Mouse (Mus musculus) stomach, embryonic 15.5 days (tissue): ENCODE results near the gene Rab19. TPM values are rescaled to one million over a fixed set of nuclear protein-coding genes. Genes with fewer than 3 reads are reported as not detected.
A peak's percentile ranks its signal among the peaks of the same experiment; 100 is the strongest.
"Not testable (repeated sequence)": the region's sequence is repeated elsewhere in the genome, so short reads cannot be mapped to it uniquely, and the experiment has no call there.

ENCODE experiments used
- ATAC-seq: fragments of 200-750 bp; cut with Nextera tagmentation; 2 replicates; pipeline ENCODE4 v1.8.0; 2017; ENCODE audit warnings: low read depth, moderate number of reproducible peaks, moderate TSS enrichment; ENCODE audit not compliant: insufficient read depth, low FRiP score
- H3K27ac ChIP-seq: fragments of 300-500 bp; sonication (generic); 2 replicates; pipeline ENCODE4 v1.5.1; 2015; ENCODE audit warnings: mild to moderate bottlenecking, inconsistent platforms
- H3K27me3 ChIP-seq: fragments of 300-500 bp; sonication (generic); replicated peaks from 2 replicates; pipeline ENCODE4 v1.6.1; 2015; ENCODE audit warnings: inconsistent platforms
- H3K36me3 ChIP-seq: fragments of 300-500 bp; sonication (generic); 2 replicates; pipeline ENCODE4 v1.6.1; 2015; ENCODE audit warnings: inconsistent platforms
- H3K4me1 ChIP-seq: fragments of 300-500 bp; sonication (generic); 2 replicates; pipeline ENCODE4 v1.6.1; 2015; ENCODE audit warnings: inconsistent platforms
- H3K4me2 ChIP-seq: fragments of 300-500 bp; sonication (generic); 2 replicates; pipeline ENCODE4 v1.6.1; 2015; ENCODE audit warnings: mild to moderate bottlenecking, inconsistent platforms
- H3K4me3 ChIP-seq: fragments of 300-500 bp; sonication (generic); replicated peaks from 2 replicates; pipeline ENCODE4 v1.5.1; 2015; ENCODE audit warnings: inconsistent platforms
- H3K9ac ChIP-seq: fragments of 300-500 bp; sonication (generic); 2 replicates; pipeline ENCODE4 v1.6.1; 2015; ENCODE audit warnings: inconsistent platforms
- H3K9me3 ChIP-seq: fragments of 300-500 bp; sonication (generic); 2 replicates; pipeline ENCODE4 v1.6.1; 2016; ENCODE audit warnings: inconsistent platforms
- WGBS: fragments of 180-500 bp; shearing (Covaris S2); methylation state at CpG from one replicate; pipeline ENCODE4 v1.1.7; 2015; 5-methylcytosine and 5-hydroxymethylcytosine counted together
- polyA plus RNA-seq: library from polyadenylated mRNA; unstranded; fragments of >200 nt; fragmentation: Nextera tagmentation; extraction: Ambion mirVana; gene quantifications from 2 replicates; pipeline ENCODE4 v1.2.1, GENCODE M21; 2015

Gene Rab19
- polyA plus RNA-seq, 1 experiment from 2014 or later: 4.8 TPM

DNA sequence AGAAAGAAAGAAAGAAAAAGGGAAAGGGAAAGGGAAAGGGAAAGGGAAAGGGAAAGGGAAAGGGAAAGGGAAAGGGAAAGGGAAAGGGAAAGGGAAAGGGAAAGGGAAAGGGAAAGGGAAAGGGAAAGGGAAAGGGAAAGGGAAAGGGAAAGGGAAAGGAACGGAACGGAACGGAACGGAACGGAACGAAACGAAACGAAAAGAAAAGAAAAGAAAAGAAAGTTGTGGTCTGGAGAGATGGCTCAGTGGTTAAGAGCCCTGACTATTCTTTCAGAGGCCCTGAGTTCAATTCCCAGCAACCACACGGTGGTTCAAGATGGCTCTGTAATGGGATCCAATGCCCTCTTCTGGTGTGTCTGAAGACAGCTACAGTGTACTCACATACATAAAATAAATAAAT, 21.8 kb upstream of the Rab19 start:
- H3K9ac ChIP-seq, H3K4me2 ChIP-seq, H3K4me3 ChIP-seq, H3K9me3 ChIP-seq, H3K4me1 ChIP-seq, ATAC-seq, H3K27me3 ChIP-seq, H3K27ac ChIP-seq: not testable (repeated sequence)
- peaks cover 26% of the 10 kb centered on the region for H3K36me3 ChIP-seq
- 93% methylated on average over 9 of the region's 9 CpGs for WGBS

DNA sequence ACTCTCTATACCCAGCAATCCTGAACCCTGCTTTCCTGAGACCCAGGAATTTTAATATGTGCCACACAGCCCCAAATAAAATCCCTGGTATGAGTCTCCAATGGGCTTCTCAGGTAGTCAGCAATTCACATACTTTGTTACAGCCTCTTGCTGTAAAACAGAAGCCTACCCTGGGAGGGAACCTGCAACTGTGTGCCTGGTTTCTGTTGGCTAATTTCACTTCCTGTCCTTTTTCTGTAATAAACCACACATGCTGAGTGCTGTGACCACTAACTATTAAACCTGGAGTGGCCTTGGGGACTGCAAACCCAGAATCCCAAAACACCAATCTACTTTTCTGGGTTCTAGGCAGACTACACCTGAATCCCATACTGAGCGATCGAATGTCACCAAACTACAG, 18.3 kb upstream of the Rab19 start:
- H3K27me3 ChIP-seq: no peaks in the 10 kb centered on the region
- H3K4me2 ChIP-seq: no peak overlapping the region
- no peak overlapping the region for H3K9ac ChIP-seq
- peaks cover 21% of the 10 kb centered on the region for H3K36me3 ChIP-seq
- H3K9me3 ChIP-seq: no peaks in the 10 kb centered on the region
- no peaks in the 10 kb centered on the region for H3K4me1 ChIP-seq
- H3K27ac ChIP-seq: no peak overlapping the region
- no peak for ATAC-seq
- 93% methylated on average over 2 of the region's 2 CpGs for WGBS
- no peak overlapping the region for H3K4me3 ChIP-seq

DNA sequence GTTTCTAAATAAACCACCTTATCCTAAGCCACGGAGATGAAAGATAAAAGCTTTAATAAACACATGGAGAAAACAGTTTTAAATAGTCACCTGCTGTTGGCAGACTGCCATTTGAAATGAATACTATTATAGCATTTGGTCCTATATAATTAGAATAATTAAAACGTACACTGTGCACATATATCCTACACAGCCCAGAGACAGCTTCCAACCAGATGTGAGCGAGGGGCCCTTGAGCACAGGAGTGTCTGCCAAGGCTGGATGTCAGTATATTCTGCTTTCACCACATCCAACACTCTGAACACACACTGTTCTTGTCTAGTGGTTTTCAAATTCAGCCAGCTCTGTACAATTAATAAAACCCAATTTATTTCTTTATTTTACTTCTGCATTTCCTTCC, 11.3 kb upstream of the Rab19 start:
- Histone ChIP-seq H3K9me3 (no peaks in the 10 kb centered on the region), H3K36me3 (peaks cover 5% of the 10 kb centered on the region; the same call in 1 of the 2 replicates), H3K27me3 (no peaks in the 10 kb centered on the region), H3K4me3 (no peak overlapping the region), H3K27ac (no peak overlapping the region), H3K4me2 (no peak overlapping the region), H3K9ac (no peak overlapping the region), H3K4me1 (peaks cover 13% of the 10 kb centered on the region; the same call in 1 of the 2 replicates)
- 62% methylated on average over 3 of the region's 3 CpGs for WGBS
- ATAC-seq: no peak

DNA sequence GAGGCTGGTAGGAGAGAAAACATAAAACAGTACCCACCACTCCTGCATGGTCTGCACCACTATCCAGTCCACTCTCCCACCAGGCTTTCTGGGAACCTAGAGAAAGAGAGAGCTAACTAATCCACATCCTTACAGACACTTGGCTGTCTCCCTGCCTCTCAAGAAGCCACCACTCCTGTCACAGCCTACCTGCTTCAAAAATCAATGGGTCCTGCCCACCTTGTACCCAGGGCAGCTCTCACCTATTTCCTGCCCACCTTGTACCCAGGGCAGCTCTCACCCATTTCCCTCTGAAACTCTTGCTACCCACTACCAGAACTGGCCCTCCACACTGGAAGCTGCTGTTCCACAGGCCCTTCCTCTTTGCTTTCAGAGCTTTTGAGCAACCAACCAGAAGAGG, 8.9 kb upstream of the Rab19 start:
- Histone ChIP-seq H3K27me3 (no peaks in the 10 kb centered on the region), H3K9me3 (no peaks in the 10 kb centered on the region), H3K4me3 (no peak overlapping the region), H3K36me3 (0 out of 2 replicates have a peak, but pooled peaks cover 2% of the 10 kb centered on the region), H3K9ac (no peak overlapping the region), H3K4me2 (no peak overlapping the region), H3K4me1 (peaks cover 23% of the 10 kb centered on the region), H3K27ac (no peak overlapping the region)
- ATAC-seq: no peak

DNA sequence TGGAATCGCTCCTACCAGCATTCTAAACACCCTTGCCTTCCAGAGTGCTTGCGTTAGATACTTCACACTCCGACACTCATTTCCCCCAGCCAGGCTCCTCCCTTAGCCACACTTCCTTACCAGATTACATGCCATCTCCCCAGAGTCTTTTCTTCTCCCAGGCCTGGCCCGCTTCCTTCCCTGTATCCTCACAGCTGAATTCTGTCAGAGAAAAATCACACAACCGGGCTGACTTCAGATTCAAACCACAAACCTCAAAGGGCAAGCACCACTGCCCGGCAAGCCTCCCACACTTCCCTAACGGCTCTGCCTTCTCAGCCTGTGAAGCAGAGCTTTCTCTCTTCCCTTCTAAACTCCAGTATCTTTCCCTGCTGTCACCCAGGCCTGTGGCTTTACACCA, 8.2 kb upstream of the Rab19 start:
- no peak overlapping the region for H3K4me2 ChIP-seq
- H3K9me3 ChIP-seq: no peaks in the 10 kb centered on the region
- no peak for ATAC-seq
- H3K27me3 ChIP-seq: no peaks in the 10 kb centered on the region
- peak overlapping the region; percentile 35; the same call in 1 of the 2 replicates for H3K27ac ChIP-seq
- no peak overlapping the region for H3K4me3 ChIP-seq
- 13% methylated on average over 7 of the region's 7 CpGs for WGBS
- no peak overlapping the region for H3K9ac ChIP-seq
- peaks cover 23% of the 10 kb centered on the region for H3K4me1 ChIP-seq
- no peaks in the 10 kb centered on the region for H3K36me3 ChIP-seq

DNA sequence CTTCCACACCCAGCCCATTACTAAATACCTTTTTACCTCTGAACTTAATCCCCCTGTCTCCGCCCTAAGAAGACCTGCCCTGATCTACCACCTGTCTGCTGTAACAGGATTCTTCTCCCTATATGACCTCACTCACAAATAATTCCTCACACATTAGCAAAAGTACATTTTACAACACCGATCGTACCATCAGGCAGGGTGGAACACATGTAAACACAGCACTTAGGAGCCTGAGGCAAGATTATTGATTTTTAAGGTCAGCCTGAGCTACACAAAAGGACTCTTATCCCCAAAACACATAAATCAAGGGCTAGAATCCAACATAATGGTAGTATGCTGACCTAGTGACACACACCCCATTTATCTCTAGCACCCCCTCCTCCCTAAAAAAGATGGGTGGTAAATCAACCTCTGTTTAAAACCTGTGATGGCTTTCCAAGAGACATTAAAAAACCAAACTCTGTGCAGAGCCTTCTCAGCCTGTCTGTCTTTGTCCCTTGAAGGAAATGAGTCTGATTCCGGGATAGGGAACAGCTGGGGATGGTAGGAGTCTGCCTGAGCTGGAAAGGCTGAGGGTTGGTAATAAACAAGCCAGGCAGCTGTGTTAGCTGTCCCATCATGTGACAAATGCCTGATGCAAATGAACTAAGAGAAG, 7.5 kb upstream of the Rab19 start:
- H3K4me1 ChIP-seq: peaks cover 23% of the 10 kb centered on the region
- H3K36me3 ChIP-seq: no peaks in the 10 kb centered on the region
- H3K27ac ChIP-seq: peak overlapping the region; percentile 35; the same call in 1 of the 2 replicates
- H3K27me3 ChIP-seq: no peaks in the 10 kb centered on the region
- H3K9ac ChIP-seq: no peak overlapping the region
- no peak overlapping the region for H3K4me3 ChIP-seq
- no peak for ATAC-seq
- no peaks in the 10 kb centered on the region for H3K9me3 ChIP-seq
- WGBS: 32% methylated on average over 4 of the region's 4 CpGs
- H3K4me2 ChIP-seq: no peak overlapping the region

DNA sequence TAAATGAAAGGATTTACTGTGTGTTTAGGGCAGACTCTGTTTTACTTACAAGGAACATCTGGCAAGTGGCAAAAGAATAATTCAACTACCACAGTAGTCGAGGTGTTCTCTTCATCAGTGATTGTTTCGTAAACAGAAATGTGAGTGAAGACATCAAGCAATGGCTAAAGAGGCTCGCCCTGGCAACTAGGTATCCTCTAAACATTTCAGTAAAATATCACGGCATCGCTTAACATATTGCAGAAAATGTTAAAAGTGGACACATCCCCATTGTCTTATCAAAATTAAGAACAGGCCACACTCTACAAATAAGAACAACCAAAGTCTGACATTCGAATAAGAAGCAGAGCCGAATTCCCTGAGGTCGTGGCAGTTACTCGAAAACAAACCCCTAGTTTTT, 4.2 kb upstream of the Rab19 start:
- Histone ChIP-seq H3K9me3 (no peaks in the 10 kb centered on the region), H3K9ac (peak overlapping the region; percentile 76; the same call in 1 of the 2 replicates), H3K4me2 (peak overlapping the region; percentile 69), H3K27ac (no peak overlapping the region), H3K4me3 (peak overlapping the region; percentile 95), H3K36me3 (no peaks in the 10 kb centered on the region), H3K27me3 (no peaks in the 10 kb centered on the region), H3K4me1 (peaks cover 23% of the 10 kb centered on the region)
- no peak for ATAC-seq
- 8% methylated on average over 9 of the region's 9 CpGs for WGBS

DNA sequence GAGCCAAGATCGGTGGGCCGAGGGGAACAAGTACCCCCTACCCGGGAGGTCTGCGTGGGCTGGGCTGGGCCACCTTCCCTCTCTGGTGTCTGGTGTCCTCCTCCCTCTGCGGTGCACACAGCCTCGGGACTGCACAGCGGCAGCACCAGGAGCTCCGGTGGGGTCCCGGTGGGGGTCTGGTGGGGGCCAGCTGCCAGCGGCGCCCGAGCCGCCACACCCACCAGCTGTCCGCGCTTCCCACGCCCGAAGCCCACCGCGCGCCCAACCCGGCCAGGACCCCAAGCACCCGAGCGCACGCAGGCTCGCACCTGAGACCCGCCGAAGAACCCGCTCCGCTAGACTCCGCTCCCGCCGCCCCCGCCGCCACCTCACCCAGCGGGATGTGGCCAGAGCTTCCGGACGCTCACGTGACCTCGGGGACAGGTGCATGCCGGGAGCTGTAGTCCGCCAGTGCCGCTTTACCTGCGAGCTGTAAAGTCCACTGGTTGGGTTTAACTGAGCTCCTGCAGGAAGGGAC, 3.6 kb upstream of the Rab19 start, which contains the start of gene Slc37a3:
Gene Slc37a3, minus strand, starts transcription at position 365 of the 517 bp plus-strand sequence.
- Histone ChIP-seq H3K4me3 (peak within 1 kb of the TSS; percentile 95), H3K4me1 (peaks cover 20% of the 10 kb centered on the region), H3K27me3 (no peaks in the 10 kb centered on the region), H3K27ac (peak within 1 kb of the TSS; percentile 49; the same call in 1 of the 2 replicates), H3K4me2 (peak within 1 kb of the TSS; percentile 69), H3K9me3 (no peaks in the 10 kb centered on the region), H3K36me3 (no peaks in the 10 kb centered on the region), H3K9ac (peak within 1 kb of the TSS; percentile 76)
- ATAC-seq: peak; percentile 89
- under 1% methylated on average over 41 of the region's 43 CpGs for WGBS

DNA sequence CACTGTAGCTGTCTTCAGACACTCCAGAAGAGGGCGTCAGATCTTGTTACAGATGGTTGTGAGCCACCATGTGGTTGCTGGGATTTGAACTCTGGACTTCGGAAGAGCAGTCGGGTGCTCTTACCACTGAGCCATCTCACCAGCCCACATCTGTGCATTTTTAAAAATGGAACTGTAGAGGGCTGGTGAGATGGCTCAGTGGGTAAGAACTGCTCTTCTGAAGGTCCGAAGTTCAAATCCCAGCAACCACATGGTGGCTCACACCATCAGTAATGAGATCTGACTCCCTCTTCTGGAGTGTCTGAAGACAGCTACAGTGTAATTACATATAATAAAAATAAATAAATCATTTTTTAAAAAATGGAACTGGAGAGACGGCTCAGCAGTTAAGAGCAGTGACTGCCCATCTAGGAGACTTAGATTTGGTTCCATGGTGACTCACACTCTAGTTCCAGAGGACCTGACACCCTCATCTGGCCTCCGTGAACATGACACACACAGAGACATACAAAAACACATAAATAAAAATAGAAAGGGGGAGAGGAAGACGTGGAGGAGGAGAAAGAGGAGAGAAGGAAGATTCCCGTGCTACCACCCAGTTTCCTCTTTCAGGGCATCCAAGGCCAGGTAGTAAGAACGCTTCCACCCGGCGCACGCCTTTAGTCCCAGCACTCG, 2.7 kb upstream of the Rab19 start:
- H3K4me2 ChIP-seq, H3K9me3 ChIP-seq, H3K27ac ChIP-seq, H3K4me3 ChIP-seq, H3K36me3 ChIP-seq, ATAC-seq, H3K27me3 ChIP-seq, H3K9ac ChIP-seq: not testable (repeated sequence)
- peaks cover 15% of the 10 kb centered on the region for H3K4me1 ChIP-seq
- 74% methylated on average over 13 of the region's 13 CpGs for WGBS

DNA sequence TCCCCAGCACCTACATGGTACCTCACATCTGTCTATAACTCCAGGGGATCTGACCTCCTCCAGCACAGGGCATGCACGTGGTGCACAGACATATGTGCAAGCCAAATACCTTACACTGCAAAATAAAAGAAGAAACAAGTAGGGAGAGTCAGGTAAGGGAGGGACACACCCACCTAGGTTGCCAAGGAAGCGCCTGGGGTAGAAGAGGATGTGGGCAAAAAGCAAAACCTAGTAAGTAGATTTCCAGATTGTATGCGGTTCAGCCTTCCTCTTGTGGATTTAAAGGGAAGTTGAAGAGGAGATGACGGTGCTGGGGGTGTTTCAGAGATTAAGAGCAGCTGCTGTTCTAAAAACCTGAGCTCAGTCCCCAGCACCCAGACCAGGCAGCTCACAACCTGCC, 1.8 kb upstream of the Rab19 start:
- 51% methylated on average over 4 of the region's 4 CpGs for WGBS
- no peak overlapping the region for H3K27ac ChIP-seq
- no peak for ATAC-seq
- no peak overlapping the region for H3K4me3 ChIP-seq
- no peaks in the 10 kb centered on the region for H3K9me3 ChIP-seq
- H3K4me1 ChIP-seq: peaks cover 10% of the 10 kb centered on the region
- no peaks in the 10 kb centered on the region for H3K36me3 ChIP-seq
- H3K27me3 ChIP-seq: no peaks in the 10 kb centered on the region
- H3K4me2 ChIP-seq: no peak overlapping the region
- H3K9ac ChIP-seq: no peak overlapping the region

DNA sequence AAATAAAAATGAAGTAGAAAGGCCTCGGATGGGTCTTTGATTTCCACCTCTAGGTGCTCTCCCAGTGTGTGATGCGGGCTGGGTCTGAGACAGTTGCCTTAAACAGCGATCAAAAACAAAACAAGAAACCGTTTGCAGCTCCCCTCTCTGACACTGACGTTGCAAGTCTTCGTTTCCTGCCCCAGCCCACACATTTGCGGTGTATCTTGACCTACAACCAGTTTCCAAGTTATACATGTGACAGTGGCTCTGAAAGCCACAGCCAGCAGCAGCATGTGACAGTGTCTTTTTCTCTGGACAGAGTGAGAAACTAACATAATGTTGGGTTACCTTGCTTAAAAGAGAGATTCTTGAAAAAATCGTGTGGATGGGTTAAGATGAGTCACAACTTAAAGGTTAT, 1.2 kb upstream of the Rab19 start:
- Histone ChIP-seq H3K36me3 (no peaks in the 10 kb centered on the region), H3K9me3 (no peaks in the 10 kb centered on the region), H3K27ac (no peak overlapping the region), H3K9ac (no peak overlapping the region), H3K4me1 (peaks cover 10% of the 10 kb centered on the region), H3K4me2 (no peak overlapping the region), H3K4me3 (no peak overlapping the region), H3K27me3 (no peaks in the 10 kb centered on the region)
- 67% methylated on average over 8 of the region's 8 CpGs for WGBS
- ATAC-seq: no peak

DNA sequence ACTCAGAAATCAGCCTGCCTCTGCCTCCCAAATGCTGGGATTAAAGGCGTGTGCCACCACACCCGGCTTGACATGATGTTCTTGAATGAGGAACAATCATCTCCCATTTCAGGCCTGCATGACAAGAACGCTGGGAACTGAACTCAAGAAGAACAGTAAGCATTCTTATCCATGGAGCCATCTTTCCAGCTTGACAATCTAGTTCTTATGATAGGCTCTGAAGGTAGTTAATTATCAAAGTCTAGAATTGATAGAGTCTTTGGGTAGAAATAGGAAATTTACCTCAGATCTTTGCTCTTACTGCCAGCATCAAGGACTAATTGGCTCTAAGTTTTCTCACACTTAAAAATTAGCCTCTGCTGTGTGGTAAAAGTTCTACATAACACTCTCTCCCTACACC, 699 bp upstream of the Rab19 start:
- Histone ChIP-seq H3K4me3 (no peak overlapping the region), H3K9ac (no peak overlapping the region), H3K27ac (no peak overlapping the region), H3K9me3 (no peaks in the 10 kb centered on the region), H3K4me1 (peaks cover 10% of the 10 kb centered on the region), H3K36me3 (no peaks in the 10 kb centered on the region), H3K4me2 (no peak overlapping the region), H3K27me3 (no peaks in the 10 kb centered on the region)
- ATAC-seq: no peak
- WGBS: 82% methylated on average over 3 of the region's 3 CpGs
